Mouse (Mus musculus) hindbrain, embryonic 13.5 days (tissue): ENCODE measurements around the gene Zfp786. TPM values are rescaled to one million over a fixed set of nuclear protein-coding genes. Genes with fewer than 3 reads are reported as not detected.

Experiments used
- ATAC-seq: fragments of 200-750 bp; cut with Nextera tagmentation; 2 replicates; pipeline ENCODE4 v1.8.0; 2017; ENCODE audit warnings: moderate TSS enrichment; ENCODE audit not compliant: low FRiP score
- H3K27ac ChIP-seq: fragments of 300-500 bp; sonication (generic); 2 replicates; pipeline ENCODE4 v1.5.1; 2015; ENCODE audit warnings: inconsistent platforms, mild to moderate bottlenecking, moderate library complexity
- H3K27me3 ChIP-seq: fragments of 300-500 bp; sonication (generic); 2 replicates; pipeline ENCODE4 v1.6.1; 2015; ENCODE audit warnings: mild to moderate bottlenecking, inconsistent platforms
- H3K36me3 ChIP-seq: fragments of 300-500 bp; sonication (generic); 2 replicates; pipeline ENCODE4 v1.6.1; 2015; ENCODE audit warnings: mild to moderate bottlenecking, inconsistent platforms
- H3K4me1 ChIP-seq: fragments of 300-500 bp; sonication (generic); replicated peaks from 2 replicates; pipeline ENCODE4 v1.6.1; 2015; ENCODE audit warnings: inconsistent platforms
- H3K4me2 ChIP-seq: fragments of 300-500 bp; sonication (generic); 2 replicates; pipeline ENCODE4 v1.6.1; 2015; ENCODE audit warnings: inconsistent platforms, mild to moderate bottlenecking, moderate library complexity
- H3K4me3 ChIP-seq: fragments of 300-500 bp; sonication (generic); 2 replicates; pipeline ENCODE4 v1.5.1; 2015; ENCODE audit warnings: mild to moderate bottlenecking, inconsistent platforms
- H3K9ac ChIP-seq: fragments of 300-500 bp; sonication (generic); 2 replicates; pipeline ENCODE4 v1.6.1; 2015; ENCODE audit warnings: mild to moderate bottlenecking, inconsistent platforms
- H3K9me3 ChIP-seq: fragments of 300-500 bp; sonication (generic); 2 replicates; pipeline ENCODE4 v1.6.1; 2016; ENCODE audit warnings: inconsistent platforms
- WGBS: fragments of 180-500 bp; shearing (Covaris S2); methylation state at CpG from one replicate; pipeline ENCODE4 v1.1.7; 2015; 5-methylcytosine and 5-hydroxymethylcytosine counted together
- polyA plus RNA-seq: library from polyadenylated mRNA; unstranded; fragments of >200 nt; fragmentation: Nextera tagmentation; extraction: Ambion mirVana; gene quantifications from 2 replicates; pipeline ENCODE4 v1.2.1, GENCODE M21; 2015

Gene Zfp786
- polyA plus RNA-seq, 1 experiment from 2014 or later, result 15.3 TPM

GRCm38 (mm10) chr6:47816151-47816550 lies 14.5 kb downstream of the Zfp786 start:
- ATAC-seq, result no peak
- 100% methylated on average over 1 of the region's 1 CpGs for WGBS
- Histone ChIP-seq H3K9ac (no peak overlapping the region), H3K27ac (no peak overlapping the region), H3K4me3 (no peak overlapping the region), H3K4me1 (peaks cover 20% of the 10 kb centered on the region), H3K27me3 (no peaks in the 10 kb centered on the region), H3K36me3 (peaks cover 37% of the 10 kb centered on the region), H3K4me2 (no peak overlapping the region), H3K9me3 (no peaks in the 10 kb centered on the region)

GRCm38 (mm10) chr6:47813257-47813878 lies 17.3 kb downstream of the Zfp786 start, which contains the start of gene Pdia4:
Pdia4 (minus strand) TSS chr6:47813430.
- WGBS, result under 1% methylated on average over 44 of the region's 44 CpGs
- Histone ChIP-seq H3K36me3 (peaks cover 12% of the 10 kb centered on the region), H3K9me3 (no peaks in the 10 kb centered on the region), H3K27ac (peak within 1 kb of the TSS; percentile 96), H3K4me2 (peak within 1 kb of the TSS; percentile 60), H3K4me3 (peak within 1 kb of the TSS; percentile 84), H3K4me1 (peaks cover 41% of the 10 kb centered on the region), H3K9ac (peak within 1 kb of the TSS; percentile 91), H3K27me3 (no peaks in the 10 kb centered on the region)
- ATAC-seq, result peak; percentile 99

- ATAC-seq, result no peak
- Histone ChIP-seq H3K27ac (peak overlapping the region; percentile 96), H3K36me3 (peaks cover 6% of the 10 kb centered on the region; the same call in 1 of the 2 replicates), H3K4me3 (peak overlapping the region; percentile 84), H3K27me3 (no peaks in the 10 kb centered on the region), H3K9ac (peak overlapping the region; percentile 91), H3K4me1 (peaks cover 44% of the 10 kb centered on the region), H3K9me3 (no peaks in the 10 kb centered on the region), H3K4me2 (peak overlapping the region; percentile 60)
- WGBS, result 2% methylated on average over 17 of the region's 17 CpGs
Measured at GRCm38 (mm10) chr6:47812271-47812915, 18.3 kb downstream of the Zfp786 start.

GRCm38 (mm10) chr6:47811324-47811723 lies 19.3 kb downstream of the Zfp786 start:
- Histone ChIP-seq H3K4me2 (peak overlapping the region; percentile 60), H3K36me3 (peaks cover 9% of the 10 kb centered on the region), H3K27ac (no peak overlapping the region), H3K4me3 (peak overlapping the region; percentile 84), H3K9me3 (no peaks in the 10 kb centered on the region), H3K27me3 (no peaks in the 10 kb centered on the region), H3K4me1 (peaks cover 44% of the 10 kb centered on the region), H3K9ac (peak overlapping the region; percentile 91)
- 68% methylated on average over 5 of the region's 5 CpGs for WGBS
- no peak for ATAC-seq

GRCm38 (mm10) chr6:47810181-47810580 lies 20.5 kb downstream of the Zfp786 start:
- Histone ChIP-seq H3K9ac (peak overlapping the region; percentile 43), H3K4me1 (peaks cover 44% of the 10 kb centered on the region)

GRCm38 (mm10) chr6:47809053-47809452 lies 21.6 kb downstream of the Zfp786 start:
- peaks cover 30% of the 10 kb centered on the region for H3K36me3 ChIP-seq
- 0 out of 2 replicates have a peak overlapping the region, but pooled peaks have one; percentile 10 for H3K4me2 ChIP-seq
- no peaks in the 10 kb centered on the region for H3K27me3 ChIP-seq
- H3K4me1 ChIP-seq, result peaks cover 40% of the 10 kb centered on the region
- no peaks in the 10 kb centered on the region for H3K9me3 ChIP-seq
- no peak for ATAC-seq
- H3K4me3 ChIP-seq, result no peak overlapping the region
- no peak overlapping the region for H3K9ac ChIP-seq
- 63% methylated on average over 4 of the region's 4 CpGs for WGBS
- peak overlapping the region; percentile 48; the same call in 1 of the 2 replicates for H3K27ac ChIP-seq

More at GRCm38 (mm10) chr6:47810181-47810580, 20.5 kb downstream of the Zfp786 start:
- H3K27ac ChIP-seq, result no peak overlapping the region
- ATAC-seq, result no peak
- H3K4me3 ChIP-seq, result 0 out of 2 replicates have a peak overlapping the region, but pooled peaks have one; percentile 5
- no peaks in the 10 kb centered on the region for H3K9me3 ChIP-seq
- H3K27me3 ChIP-seq, result no peaks in the 10 kb centered on the region
- peak overlapping the region; percentile 30 for H3K4me2 ChIP-seq
- peaks cover 19% of the 10 kb centered on the region for H3K36me3 ChIP-seq
- 84% methylated on average over 2 of the region's 2 CpGs for WGBS

GRCm38 (mm10) chr6:47808545-47808944 lies 22.1 kb downstream of the Zfp786 start:
- no peak overlapping the region for H3K9ac ChIP-seq
- ATAC-seq, result no peak
- H3K4me3 ChIP-seq, result no peak overlapping the region
- no peak overlapping the region for H3K27ac ChIP-seq
- H3K9me3 ChIP-seq, result no peaks in the 10 kb centered on the region
- H3K4me1 ChIP-seq, result peaks cover 36% of the 10 kb centered on the region
- peaks cover 35% of the 10 kb centered on the region for H3K36me3 ChIP-seq
- no peaks in the 10 kb centered on the region for H3K27me3 ChIP-seq
- no peak overlapping the region for H3K4me2 ChIP-seq
- 91% methylated on average over 5 of the region's 5 CpGs for WGBS

- no peaks in the 10 kb centered on the region for H3K9me3 ChIP-seq
- no peaks in the 10 kb centered on the region for H3K27me3 ChIP-seq
- peaks cover 46% of the 10 kb centered on the region for H3K36me3 ChIP-seq
- H3K9ac ChIP-seq, result no peak overlapping the region
- H3K27ac ChIP-seq, result no peak overlapping the region
- H3K4me1 ChIP-seq, result peaks cover 36% of the 10 kb centered on the region
- no peak overlapping the region for H3K4me3 ChIP-seq
- WGBS, result 88% methylated on average over 2 of the region's 2 CpGs
- no peak overlapping the region for H3K4me2 ChIP-seq
- ATAC-seq, result no peak
Measured at GRCm38 (mm10) chr6:47807419-47807818, 23.2 kb downstream of the Zfp786 start.

GRCm38 (mm10) chr6:47805520-47805919 lies 25.1 kb downstream of the Zfp786 start:
- ATAC-seq, result no peak
- no peak overlapping the region for H3K4me3 ChIP-seq
- H3K36me3 ChIP-seq, result peaks cover 65% of the 10 kb centered on the region
- H3K9me3 ChIP-seq, result no peaks in the 10 kb centered on the region
- H3K4me1 ChIP-seq, result peaks cover 19% of the 10 kb centered on the region
- H3K27ac ChIP-seq, result no peak overlapping the region
- H3K4me2 ChIP-seq, result no peak overlapping the region
- no peak overlapping the region for H3K9ac ChIP-seq
- no peaks in the 10 kb centered on the region for H3K27me3 ChIP-seq
- 91% methylated on average over 2 of the region's 2 CpGs for whole genome bisulfite sequencing

- WGBS, result 48% methylated on average over 6 of the region's 6 CpGs
Measured at GRCm38 (mm10) chr6:47799079-47799478, 31.6 kb downstream of the Zfp786 start.

GRCm38 (mm10) chr6:47794106-47794830 lies 36.4 kb downstream of the Zfp786 start:
- no peaks in the 10 kb centered on the region for H3K9me3 ChIP-seq
- peak overlapping the region; percentile 69 for H3K27ac ChIP-seq
- H3K27me3 ChIP-seq, result no peaks in the 10 kb centered on the region
- H3K4me2 ChIP-seq, result no peak overlapping the region
- H3K4me3 ChIP-seq, result no peak overlapping the region
- WGBS, result 39% methylated on average over 10 of the region's 10 CpGs
- H3K36me3 ChIP-seq, result peaks cover 51% of the 10 kb centered on the region
- H3K9ac ChIP-seq, result no peak overlapping the region
- no peak for ATAC-seq
- peaks cover 5% of the 10 kb centered on the region for H3K4me1 ChIP-seq

More at GRCm38 (mm10) chr6:47799079-47799478, 31.6 kb downstream of the Zfp786 start:
- Histone ChIP-seq H3K27me3 (no peaks in the 10 kb centered on the region), H3K27ac (no peak overlapping the region), H3K36me3 (peaks cover 95% of the 10 kb centered on the region), H3K9me3 (no peaks in the 10 kb centered on the region), H3K4me1 (peaks cover 3% of the 10 kb centered on the region; the same call in 1 of the 2 replicates), H3K9ac (no peak overlapping the region), H3K4me2 (no peak overlapping the region), H3K4me3 (no peak overlapping the region)
- ATAC-seq, result peak; percentile 34; the same call in 1 of the 2 replicates

- 83% methylated on average over 5 of the region's 5 CpGs for WGBS
- H3K36me3 ChIP-seq, result peaks cover 42% of the 10 kb centered on the region
Measured at GRCm38 (mm10) chr6:47793284-47793683, 37.4 kb downstream of the Zfp786 start.

More at GRCm38 (mm10) chr6:47793284-47793683, 37.4 kb downstream of the Zfp786 start:
- Histone ChIP-seq H3K27ac (no peak overlapping the region), H3K4me2 (no peak overlapping the region), H3K27me3 (no peaks in the 10 kb centered on the region), H3K9ac (no peak overlapping the region), H3K4me1 (peaks cover 10% of the 10 kb centered on the region), H3K9me3 (no peaks in the 10 kb centered on the region), H3K4me3 (no peak overlapping the region)
- ATAC-seq, result no peak
